Mouse (Mus musculus): ENCODE results near the gene Fancm. TPM values are rescaled to one million over a fixed set of nuclear protein-coding genes. Genes with fewer than 3 reads are reported as not detected.
"Not testable (repeated sequence)": the region's sequence is repeated elsewhere in the genome, so short reads cannot be mapped to it uniquely, and the experiment has no call there.

Gene Fancm
- total RNA-seq (2021): 1 to 10 TPM; 1.4 to 1.9 TPM
- long read RNA-seq, experiment 1, partial matches to known transcripts: 1 of 1 reads
- long read RNA-seq, experiment 1, other reads (novel, unspliced or antisense): 0 of 1 reads
- long read RNA-seq, experiment 2, partial matches to known transcripts: 0 of 1 reads
- long read RNA-seq, experiment 2, other reads (novel, unspliced or antisense): 1 of 1 reads

DNA sequence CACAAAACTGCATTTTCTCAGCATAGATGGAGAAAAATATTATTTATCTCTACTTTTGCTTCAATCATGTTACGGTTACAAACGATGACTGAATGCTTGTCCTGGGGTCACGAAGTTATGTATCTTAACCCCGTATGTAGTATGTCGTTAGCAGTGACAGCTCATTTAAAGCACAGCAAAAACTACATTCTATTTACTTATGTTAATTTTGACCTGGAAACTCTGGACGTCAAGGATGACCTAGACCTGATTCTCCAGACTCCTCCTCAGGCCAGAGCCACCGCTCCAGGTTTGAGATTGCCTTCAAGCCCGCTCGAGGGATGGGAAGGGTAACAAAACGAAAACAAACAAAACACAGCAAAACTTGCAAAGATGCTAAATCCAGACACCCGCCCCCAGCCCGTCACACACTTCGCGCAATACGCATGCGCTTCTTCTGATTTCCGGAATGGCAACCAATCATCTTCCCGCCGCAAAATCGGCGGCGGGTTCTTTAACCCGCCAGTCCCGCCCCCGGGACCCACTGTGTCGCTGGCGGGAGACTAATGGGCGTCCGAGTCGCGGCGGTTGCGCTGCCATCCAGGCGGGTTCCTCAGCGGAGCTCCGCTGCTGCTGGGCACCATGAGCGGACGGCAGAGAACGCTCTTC lies at the start of gene Fancm:
TSS of gene Fancm (plus strand) at position 519 of the 648 bp plus-strand sequence.
- peak; percentile 90 for DNase-seq (ENCODE audit: low spot score)

- DNase-seq (ENCODE audit: low spot score): no peak
Observed at GRCm38 (mm10) chr12:65035839-65036189, 39.6 kb upstream of the Fancm start.

GRCm38 (mm10) chr12:65036190-65036870 lies 39.1 kb upstream of the Fancm start, which contains the start of gene Prpf39:
Prpf39 (plus strand) TSS chr12:65036333.
- peak; percentile 90 for DNase-seq (ENCODE audit: low spot score)

DNA sequence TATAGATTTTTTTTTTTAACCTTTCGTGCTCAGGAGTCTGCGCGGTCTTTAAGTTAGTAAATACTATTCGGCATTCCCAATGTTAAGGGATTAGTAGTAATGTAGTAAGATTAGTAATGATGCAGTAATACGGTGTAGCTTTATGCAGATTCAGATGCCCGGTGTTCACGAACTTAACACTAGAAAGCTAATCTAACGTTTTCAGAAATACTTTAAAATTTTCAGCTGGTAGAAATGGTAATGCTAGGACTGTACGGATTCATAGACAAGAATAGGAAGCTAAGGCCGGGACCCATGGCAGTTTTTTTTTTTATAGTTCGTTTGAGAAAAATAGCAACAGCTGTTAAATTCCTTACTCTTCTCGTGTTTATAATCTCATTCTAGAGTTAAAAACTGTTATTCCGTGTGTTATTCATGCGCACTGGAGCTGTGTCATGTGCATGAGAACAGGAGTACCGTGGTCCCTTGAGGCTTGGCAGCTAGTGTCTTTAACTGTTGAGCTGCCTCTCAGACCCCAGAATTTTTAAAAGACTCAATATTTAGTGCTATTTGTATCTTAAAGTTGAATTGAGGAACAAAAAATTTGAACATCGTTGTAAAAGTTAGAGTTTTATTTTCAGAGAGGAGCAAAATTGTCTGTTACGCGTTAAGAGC lies 38.4 kb upstream of the Fancm start:
- no peak for DNase-seq (ENCODE audit: low spot score)

DNA sequence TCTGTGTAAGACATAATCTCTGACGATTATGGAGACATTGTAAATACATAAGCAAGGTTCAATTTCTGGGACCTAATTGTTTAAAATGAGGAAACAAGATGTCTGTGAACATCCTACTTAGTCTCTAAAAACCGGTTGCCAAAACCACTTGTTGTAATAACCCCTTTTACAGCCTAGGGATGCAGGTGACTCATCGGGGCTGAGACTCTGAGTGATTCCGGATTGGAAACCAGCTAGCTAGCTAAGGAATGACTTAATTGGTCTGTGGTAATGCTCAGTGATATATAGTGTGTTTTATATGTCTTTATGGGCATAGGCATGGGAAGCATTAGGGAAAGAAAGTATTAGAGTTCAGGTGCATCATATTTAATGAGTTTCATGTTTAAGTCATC lies 37.9 kb upstream of the Fancm start:
- no peak for DNase-seq (ENCODE audit: low spot score)

GRCm38 (mm10) chr12:65048799-65049198 lies 26.6 kb upstream of the Fancm start:
- DNase-seq (ENCODE audit: low spot score): no peak

GRCm38 (mm10) chr12:65058203-65058602 lies 17.2 kb upstream of the Fancm start:
- DNase-seq (ENCODE audit: low spot score): no peak

DNA sequence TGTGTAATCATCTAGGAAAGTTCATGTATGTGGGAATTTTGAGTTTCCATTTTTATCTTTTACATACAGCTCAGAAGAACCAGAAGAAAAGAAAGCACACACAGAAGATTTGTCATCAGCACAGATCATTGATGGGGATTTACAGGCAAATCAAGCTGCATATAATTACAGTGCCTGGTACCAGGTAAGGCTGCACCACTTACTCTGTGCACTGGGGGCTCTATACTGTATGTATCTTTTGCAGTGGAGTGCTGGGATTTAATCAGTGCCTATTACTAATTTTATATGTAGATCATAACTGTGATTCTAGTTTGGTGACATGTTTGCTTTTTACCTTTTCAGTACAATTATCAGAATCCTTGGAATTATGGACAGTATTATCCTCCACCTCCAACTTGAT lies 14.3 kb upstream of the Fancm start:
- DNase-seq (ENCODE audit: low spot score): no peak

GRCm38 (mm10) chr12:65065241-65065640 lies 10.2 kb upstream of the Fancm start:
- DNase-seq (ENCODE audit: low spot score): no peak

GRCm38 (mm10) chr12:65066234-65066633 lies 9.2 kb upstream of the Fancm start:
- DNase-seq (ENCODE audit: low spot score): no peak

GRCm38 (mm10) chr12:65068409-65068808 lies 7.0 kb upstream of the Fancm start:
- peak; percentile 34 for DNase-seq (ENCODE audit: low spot score)

- DNase-seq (ENCODE audit: low spot score): no peak
Observed at GRCm38 (mm10) chr12:65072911-65073610, 2.3 kb upstream of the Fancm start.

GRCm38 (mm10) chr12:65073611-65074178 lies 1.7 kb upstream of the Fancm start, which contains the start of gene Fkbp3:
Fkbp3 (minus strand) TSS chr12:65074007.
- DNase-seq (ENCODE audit: low spot score): peak; percentile 98

GRCm38 (mm10) chr12:65074651-65075050 lies 752 bp upstream of the Fancm start:
- DNase-seq (ENCODE audit: low spot score): no peak

GRCm38 (mm10) chr12:65075733-65076310 lies 419 bp downstream of the Fancm start:
- DNase-seq (ENCODE audit: low spot score): no peak

- DNase-seq (ENCODE audit: low spot score): no peak
Observed at GRCm38 (mm10) chr12:65076906-65077305, 1.5 kb downstream of the Fancm start.

GRCm38 (mm10) chr12:65108746-65109145 lies 33.3 kb downstream of the Fancm start:
- DNase-seq (ENCODE audit: low spot score): no peak

DNA sequence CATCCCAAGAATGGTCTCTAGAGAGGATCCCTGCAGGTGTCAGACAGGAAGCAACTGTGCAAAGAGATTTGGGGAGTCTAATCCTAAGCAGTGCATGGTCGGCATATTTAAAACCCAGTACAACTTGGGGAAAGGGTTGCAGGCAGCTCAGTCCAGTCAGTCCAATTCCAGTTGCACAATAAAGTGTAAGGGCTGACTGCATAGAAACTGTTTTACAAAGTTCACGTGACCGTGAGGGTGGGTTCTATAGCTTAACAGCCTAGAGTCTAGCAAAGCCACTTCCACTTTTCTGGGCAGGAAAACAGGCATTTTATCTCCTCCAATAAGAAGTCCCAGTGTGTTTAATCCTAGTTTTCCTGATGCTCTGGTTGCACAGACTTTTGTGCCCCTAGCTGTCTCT lies 36.1 kb downstream of the Fancm start:
- no peak for DNase-seq (ENCODE audit: low spot score)

DNA sequence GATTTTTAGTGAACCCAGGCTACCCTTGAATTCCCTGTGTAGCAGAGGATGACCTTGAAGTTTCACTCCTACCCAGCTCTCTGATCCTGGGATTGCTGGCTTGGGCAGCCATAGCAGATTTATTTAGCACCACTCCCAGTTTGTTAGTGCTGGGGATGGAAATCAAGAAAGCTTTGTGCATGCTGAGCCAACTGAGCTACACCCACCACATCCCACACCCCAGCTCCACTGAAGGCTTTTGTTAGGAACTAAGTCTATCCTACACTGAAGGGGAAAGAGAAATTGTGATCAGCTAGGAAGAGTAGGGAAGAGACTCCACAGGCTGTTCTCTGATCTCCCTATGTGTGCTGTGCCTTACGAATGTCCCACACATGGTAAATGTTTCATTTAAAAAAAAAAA lies 37.4 kb downstream of the Fancm start:
- no peak for DNase-seq (ENCODE audit: low spot score)

GRCm38 (mm10) chr12:65113925-65114324 lies 38.5 kb downstream of the Fancm start:
- DNase-seq (ENCODE audit: low spot score): no peak

DNA sequence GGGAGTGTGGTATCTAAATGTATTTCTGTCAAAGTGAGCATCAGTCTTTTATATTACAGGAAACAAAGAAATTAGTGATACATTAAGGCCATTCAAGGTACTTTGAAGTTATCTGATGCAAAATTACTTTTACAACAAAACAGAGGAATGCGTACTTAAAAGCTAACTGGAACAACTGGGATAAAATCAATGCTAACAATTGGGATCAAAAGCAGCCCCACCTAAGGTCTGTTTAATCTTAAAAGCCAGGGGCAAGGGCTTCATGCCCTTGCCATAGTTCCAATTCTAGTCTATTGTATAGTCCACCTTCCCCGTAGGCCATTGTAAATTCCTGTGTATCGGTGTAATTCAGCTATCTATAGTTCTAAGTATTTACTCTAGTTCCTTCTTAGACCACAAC lies 39.6 kb downstream of the Fancm start:
- not testable (repeated sequence) for DNase-seq (ENCODE audit: low spot score)
